8 mouse cellular contexts compared by ENCODE assay signal in the genomic region with DNA sequence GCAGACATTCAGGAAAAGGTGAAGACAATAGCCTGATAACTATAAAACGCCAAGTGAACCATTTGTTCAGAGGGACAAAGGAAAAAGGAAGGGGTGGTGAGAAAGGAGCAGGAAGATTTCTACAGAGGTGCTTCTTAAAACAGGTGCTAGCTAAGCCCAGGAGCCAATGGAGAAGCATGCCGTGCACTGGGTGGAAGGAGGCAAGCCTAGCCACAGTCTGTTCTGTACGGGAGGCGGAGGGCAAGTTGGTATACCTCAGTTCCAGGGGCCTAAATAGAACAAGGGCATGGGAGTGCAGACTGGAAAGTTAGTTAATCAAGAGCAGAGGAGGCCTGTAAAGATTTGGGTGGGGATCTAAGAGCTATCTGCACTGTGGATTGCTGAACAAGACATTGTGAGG. TPM values are rescaled to one million over a fixed set of nuclear protein-coding genes. Genes with fewer than 3 reads are reported as not detected.
DNase-seq lines count a peak whose midpoint lies in the region; ATAC-seq and TF ChIP-seq lines count a peak whose summit lies in the region.

No protein-coding gene starts in this region.

- peak; percentile 42 to 54 for DNase-seq in cerebellum, postnatal 25 days
- DNase-seq in cerebellum, adult 9-11 months, result no peak
- peak; percentile 29 to 31 for DNase-seq in heart, postnatal 10 days
- peak; percentile 17 to 20 for DNase-seq in thymus, adult 18-20 months
- no peak for DNase-seq in left cerebral cortex, postnatal 25 days (ENCODE audit: low spot score in 2 of 2)
- no peak for DNase-seq in adrenal gland, postnatal 4 days (ENCODE audit: low spot score in 2 of 2)

- H3K27ac ChIP-seq in bone marrow macrophage, adult 2 months (ENCODE audit: insufficient read depth, low read depth, low read length), result peak overlapping the region; percentile 55
- no peak overlapping the region for H3K27ac ChIP-seq in liver, embryonic 15.5 days (replicated peaks)

- no peak for ATAC-seq in liver, embryonic 15.5 days (ENCODE audit: insufficient read depth)

- peak overlapping the region; percentile 42; the same call in 1 of the 2 replicates for H3K9ac ChIP-seq in liver, embryonic 15.5 days

- H3K4me3 ChIP-seq in bone marrow macrophage, adult 2 months (ENCODE audit: insufficient read depth, low read length), result peak overlapping the region; percentile 71
- peak overlapping the region; percentile 47 for H3K4me3 ChIP-seq in liver, embryonic 15.5 days (replicated peaks)

- intact Hi-C loops in heart, postnatal 10 days (cut with DNase I), result loop anchor here (5.0 kb wide), 2 partner anchors 90 to 220 kb away; no protein-coding TSS in a partner anchor
- intact Hi-C loops in left cerebral cortex, postnatal 25 days (cut with DNase I), result loop anchor here (5.0 kb wide), 1 partner anchor 45 kb away; no protein-coding TSS in a partner anchor

- peaks cover 19% of the 10 kb centered on the region for H3K4me1 ChIP-seq in bone marrow macrophage, adult 2 months (ENCODE audit: control insufficient read depth, insufficient read depth, low read length)
- peaks cover 51% of the 10 kb centered on the region for H3K4me1 ChIP-seq in liver, embryonic 15.5 days (replicated peaks)

- no peak for TF ChIP-seq CTCF in bone marrow macrophage, adult 2 months (IDR thresholded peaks at IDR 0.05; ENCODE audit: low read depth, low read length)

- H3K36me3 ChIP-seq in liver, embryonic 15.5 days (replicated peaks), result 0 out of 2 replicates have a peak, but pooled peaks cover 13% of the 10 kb centered on the region

- TF ChIP-seq POLR2A in bone marrow macrophage, adult 2 months (IDR thresholded peaks at IDR 0.05; ENCODE audit: borderline replicate concordance, low read depth, low read length), result no peak

- no peaks in the 10 kb centered on the region for H3K9me3 ChIP-seq in liver, embryonic 15.5 days (replicated peaks)

- no peaks in the 10 kb centered on the region for H3K27me3 ChIP-seq in liver, embryonic 15.5 days

- H3K4me2 ChIP-seq in liver, embryonic 15.5 days, result peak overlapping the region; percentile 93

- 10% methylated on average over 4 of the region's 4 CpGs for WGBS in liver, embryonic 15.5 days (ENCODE audit: insufficient replicate concordance)

RNA-seq across cellular contexts. Expression of a gene that starts 3.8 kb away (rescaled TPM):
- 34.7 and 39.2 TPM in 2 replicates for polyA plus RNA-seq in bone marrow macrophage, adult 2 months (2012; ENCODE audit: insufficient read depth, insufficient read length, missing spikeins)
- 10 to 100 TPM; 68.7 to 69.9 TPM for total RNA-seq in heart, postnatal 10 days (2021)
- polyA plus RNA-seq in liver, embryonic 15.5 days (2015; fragmentation: Nextera tagmentation; extraction: Ambion mirVana), result 10.7 and 11.3 TPM in 2 replicates
- 100 to 1,000 TPM; 177 TPM for total RNA-seq in left cerebral cortex, postnatal 25 days (2021)
- 10 to 100 TPM; 77.3 to 86.8 TPM for total RNA-seq in adrenal gland, postnatal 4 days (2021)

Comparison
In these comparisons a context has a peak if more than half of its experiments do, and no peak if none do; other contexts are left out.
1. DNase-seq: peak in cerebellum, postnatal 25 days (2 of 2), heart, postnatal 10 days (2 of 2) and thymus, adult 18-20 months (2 of 2); none in cerebellum, adult 9-11 months (single experiment), left cerebral cortex, postnatal 25 days (0 of 2) and adrenal gland, postnatal 4 days (0 of 2).